Mouse (Mus musculus) C2C12 (cell line): ENCODE measurements at regions not wholly inside any gene's neighbourhood (a gene's known extent, or its start where the extent isn't known, plus 50 kb on each side); places are given as distances from the start of the nearest gene placed in this dataset.
"Not testable (repeated sequence)": the region's sequence is repeated elsewhere in the genome, so short reads cannot be mapped to it uniquely, and the experiment has no call there.

Experiments used
- CEBPB ChIP-seq: IDR thresholded peaks from one replicate; pipeline ENCODE4 v1.6.1; 2011; ENCODE audit warnings: low read depth, mild to moderate bottlenecking, control low read depth, moderate library complexity
- CTCF ChIP-seq: IDR thresholded peaks from one replicate; pipeline ENCODE4 v1.5.1; 2011; ENCODE audit not compliant: control insufficient read depth, insufficient read depth, insufficient read length
- MYOD1 ChIP-seq: IDR thresholded peaks from one replicate; pipeline ENCODE4 v1.6.1; 2011; ENCODE audit warnings: low read depth; ENCODE audit not compliant: control insufficient read depth, insufficient read length

- TF ChIP-seq CTCF, CEBPB, MYOD1: not testable (repeated sequence)
Measured at GRCm38 (mm10) chr7:60374001-60374400, 234.0 kb upstream of the Snrpn start.
